ENCODE assay signal across 25 mouse cellular contexts in genomic region chr13:99464551-99464950, GRCm38 (mm10). TPM values are rescaled to one million over a fixed set of nuclear protein-coding genes. Genes with fewer than 3 reads are reported as not detected.
DNase-seq lines count a peak whose midpoint lies in the region; ATAC-seq lines count a peak whose summit lies in the region.
"Had no signal": no experiment of that assay in that cellular context is flagged by ENCODE, and none has a peak within 500 bp of the region (broad histone marks: within the 10 kb centered on the region; RNA-seq: fewer than 3 reads in every experiment).

No protein-coding gene starts in this region.

- no peak for ATAC-seq in heart, embryonic 12.5 days (ENCODE audit: insufficient number of reproducible peaks, low FRiP score)
- ATAC-seq: activated CD4-positive, CD25-positive, alpha-beta regulatory T cell, adult 4 months; forebrain, embryonic 14.5 days; inflammation-experienced regulatory T-cells, adult 6 months had no signal

- no peak overlapping the region for H3K27ac ChIP-seq in heart, embryonic 12.5 days (ENCODE audit: poor library complexity, severe bottlenecking)
- H3K27ac ChIP-seq: hindbrain, embryonic 13.5 days; kidney, postnatal 0 days; limb, embryonic 10.5 days; midbrain, embryonic 12.5 days had no signal

- peaks cover 17% of the 10 kb centered on the region for H3K36me3 ChIP-seq in heart, embryonic 12.5 days
- H3K36me3 ChIP-seq: G1E had no signal

- no peak overlapping the region for H3K4me2 ChIP-seq in heart, embryonic 12.5 days
- H3K4me2 ChIP-seq: hindbrain, embryonic 13.5 days; midbrain, embryonic 12.5 days had no signal

- H3K9me3 ChIP-seq in heart, embryonic 12.5 days (replicated peaks): no peaks in the 10 kb centered on the region
- H3K9me3 ChIP-seq: G1E; hindbrain, embryonic 13.5 days; limb, embryonic 10.5 days; midbrain, embryonic 12.5 days had no signal

- peak; percentile 32 to 44 for DNase-seq in heart, postnatal 10 days
- DNase-seq in Muller cell, postnatal 12 days (ENCODE audit: inconsistent ontology term): peak; percentile 43
- DNase-seq in adipocyte (ENCODE audit: low spot score): peak; percentile 37
- peak; percentile 42 for DNase-seq in gastrocnemius, postnatal 10 days
- no peak for DNase-seq in urinary bladder, adult 18-20 months (ENCODE audit: low spot score in 2 of 2)
- no peak for DNase-seq in adrenal gland, postnatal 10 days
- DNase-seq in left cerebral cortex, postnatal 36 days (ENCODE audit: low spot score in 2 of 2): no peak
- DNase-seq: adrenal gland, postnatal 14 days; B cell, adult 2 months; cerebellum, adult 9-10 months; kidney, adult 18-20 months; liver; lung, postnatal 14 days had no signal

- no peak overlapping the region for H3K9ac ChIP-seq in heart, embryonic 12.5 days
- H3K9ac ChIP-seq: hindbrain, embryonic 13.5 days; midbrain, embryonic 12.5 days had no signal

- intact Hi-C loops in heart, postnatal 10 days (cut with DNase I): no loop called here
- intact Hi-C loops in left cerebral cortex, postnatal 36 days (cut with DNase I): no loop called here

- H3K4me1 ChIP-seq in heart, embryonic 12.5 days (replicated peaks): peaks cover 14% of the 10 kb centered on the region

- no peaks in the 10 kb centered on the region for H3K27me3 ChIP-seq in heart, embryonic 12.5 days (replicated peaks)
- H3K27me3 ChIP-seq: CH12.LX; hindbrain, embryonic 13.5 days; midbrain, embryonic 12.5 days had no signal

- WGBS in heart, embryonic 12.5 days: 76% methylated on average over 4 of the region's 4 CpGs

- H3K4me3 ChIP-seq in heart, embryonic 12.5 days: no peak overlapping the region
- H3K4me3 ChIP-seq: erythroblast, embryonic 14.5 days; hindbrain, embryonic 13.5 days; limb, embryonic 10.5 days; midbrain, embryonic 12.5 days had no signal

RNA-seq across cellular contexts. Expression of gene Map1b, which starts 51.8 kb away (rescaled TPM):
- 10 to 100 TPM; 36.4 to 36.5 TPM for total RNA-seq in heart, postnatal 10 days (2021)
- 149 and 151 TPM in 2 replicates for polyA plus RNA-seq in heart, embryonic 12.5 days (2016; fragmentation: Nextera tagmentation; extraction: Ambion mirVana)
- total RNA-seq in gastrocnemius, postnatal 10 days (2021): 10 to 100 TPM; 30.9 to 37.7 TPM
- total RNA-seq in adrenal gland, postnatal 10 days (2021): 10 to 100 TPM; 58.6 to 87.4 TPM
- total RNA-seq in left cerebral cortex, postnatal 36 days (2021): 100 to 1,000 TPM; 586 to 655 TPM
- total RNA-seq: common myeloid progenitor, adult 5-6 weeks had no signal
- polyA plus RNA-seq: erythroblast, embryonic 14.5 days; G1E had no signal

Comparison
In these comparisons a context has a peak if more than half of its experiments do, and no peak if none do; other contexts are left out.
1. DNase-seq: peak in heart, postnatal 10 days (2 of 2), Muller cell, postnatal 12 days (single experiment), adipocyte (single experiment) and gastrocnemius, postnatal 10 days (single experiment); none in urinary bladder, adult 18-20 months (0 of 2), adrenal gland, postnatal 10 days (single experiment) and left cerebral cortex, postnatal 36 days (0 of 2).
2. RNA of gene Map1b, which starts 51.8 kb away (total RNA-seq): 586 to 655 TPM in left cerebral cortex, postnatal 36 days; 58.6 to 87.4 TPM in adrenal gland, postnatal 10 days, 30.9 to 37.7 TPM in gastrocnemius, postnatal 10 days and 36.4 to 36.5 TPM in heart, postnatal 10 days; every median in the first group is over 4 times any median in the second.